Comparison of ENCODE assay signal across 20 mouse cellular contexts in the genomic region with DNA sequence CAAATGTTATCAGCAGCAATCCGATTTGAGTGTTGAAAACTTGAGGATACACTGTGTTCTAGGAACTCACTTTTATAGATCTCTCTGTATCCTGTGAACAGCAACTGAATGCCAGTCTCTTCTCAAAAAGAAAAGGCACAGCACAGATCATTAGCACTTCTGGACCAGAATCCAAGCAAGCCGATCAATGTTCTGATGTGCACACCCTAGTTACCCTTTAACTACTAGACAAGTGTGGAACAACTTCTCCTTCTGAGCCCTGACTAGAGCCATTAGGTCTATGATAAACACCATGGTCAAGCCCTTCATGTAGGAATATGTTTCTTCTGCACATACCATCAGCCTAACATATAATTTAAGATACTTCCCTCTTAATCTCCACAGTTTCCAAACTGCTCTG.
DNase-seq lines count a peak whose midpoint lies in the region; ATAC-seq and TF ChIP-seq lines count a peak whose summit lies in the region.
"Had no signal": no experiment of that assay in that cellular context is flagged by ENCODE, and none has a peak within 500 bp of the region (broad histone marks: within the 10 kb centered on the region; RNA-seq: fewer than 3 reads in every experiment).

No protein-coding gene starts in this region.

- ATAC-seq in embryonic facial prominence, embryonic 13.5 days (ENCODE audit: insufficient number of reproducible peaks, insufficient read depth, low FRiP score, low TSS enrichment, low read depth): no peak
- no peak for ATAC-seq in heart, embryonic 13.5 days (ENCODE audit: extremely low read depth, insufficient number of reproducible peaks, low FRiP score, low TSS enrichment)
- ATAC-seq in stomach, embryonic 15.5 days (ENCODE audit: insufficient read depth, low FRiP score, low read depth): no peak
- ATAC-seq: activated CD4-positive, CD25-positive, alpha-beta regulatory T cell, adult 4 months; hindbrain, postnatal 0 days; midbrain, embryonic 16.5 days had no signal

- TF ChIP-seq CTCF in layer of hippocampus, adult 2 months (conservative IDR thresholded peaks at IDR 0.05): no peak

- WGBS in embryonic facial prominence, embryonic 13.5 days: 91% methylated on average over 2 of the region's 2 CpGs
- 95% methylated on average over 2 of the region's 2 CpGs for WGBS in embryonic facial prominence, embryonic 10.5 days
- 77% methylated on average over 2 of the region's 2 CpGs for WGBS in heart, embryonic 13.5 days
- WGBS in stomach, embryonic 15.5 days: 78% methylated on average over 2 of the region's 2 CpGs

- H3K4me3 ChIP-seq in embryonic facial prominence, embryonic 13.5 days: no peak overlapping the region
- no peak overlapping the region for H3K4me3 ChIP-seq in embryonic facial prominence, embryonic 10.5 days
- no peak overlapping the region for H3K4me3 ChIP-seq in heart, embryonic 13.5 days
- no peak overlapping the region for H3K4me3 ChIP-seq in layer of hippocampus, adult 2 months
- no peak overlapping the region for H3K4me3 ChIP-seq in stomach, embryonic 15.5 days (replicated peaks)
- H3K4me3 ChIP-seq: embryonic facial prominence, embryonic 15.5 days; limb, embryonic 13.5 days; liver, embryonic 15.5 days; midbrain, embryonic 10.5 days had no signal

- no peaks in the 10 kb centered on the region for H3K9me3 ChIP-seq in embryonic facial prominence, embryonic 13.5 days
- H3K9me3 ChIP-seq in embryonic facial prominence, embryonic 10.5 days: peaks cover 5% of the 10 kb centered on the region; the same call in 1 of the 2 replicates
- H3K9me3 ChIP-seq in heart, embryonic 13.5 days: no peaks in the 10 kb centered on the region
- H3K9me3 ChIP-seq in stomach, embryonic 15.5 days: no peaks in the 10 kb centered on the region
- H3K9me3 ChIP-seq: embryonic facial prominence, embryonic 15.5 days; limb, embryonic 13.5 days; liver, embryonic 15.5 days had no signal

- H3K27ac ChIP-seq in embryonic facial prominence, embryonic 13.5 days: 0 out of 2 replicates have a peak overlapping the region, but pooled peaks have one; percentile 7
- no peak overlapping the region for H3K27ac ChIP-seq in embryonic facial prominence, embryonic 10.5 days (replicated peaks)
- peak overlapping the region; percentile 24; the same call in 1 of the 2 replicates for H3K27ac ChIP-seq in heart, embryonic 13.5 days (replicated peaks)
- peak overlapping the region; percentile 57; the same call in 1 of the 2 replicates for H3K27ac ChIP-seq in layer of hippocampus, adult 2 months
- H3K27ac ChIP-seq in stomach, embryonic 15.5 days: 0 out of 2 replicates have a peak overlapping the region, but pooled peaks have one; percentile 26
- H3K27ac ChIP-seq: embryonic facial prominence, embryonic 15.5 days; hindbrain, postnatal 0 days; limb, embryonic 13.5 days; liver, embryonic 15.5 days; midbrain, embryonic 10.5 days had no signal

- no peak for DNase-seq in embryonic facial prominence, embryonic 10.5 days (ENCODE audit: low spot score)
- DNase-seq in heart, postnatal 25 days (ENCODE audit: low spot score): no peak
- DNase-seq in layer of hippocampus, adult 2 months (ENCODE audit: low spot score in 2 of 2): no peak
- DNase-seq in layer of hippocampus, postnatal 36 days: no peak
- DNase-seq: adrenal gland, adult 8-10 months; cerebellum, adult 11-12 months; cerebellum, postnatal 25 days; kidney, adult 11 months; kidney, postnatal 14 days; thymus, postnatal 36 days had no signal

- no peak overlapping the region for H3K9ac ChIP-seq in embryonic facial prominence, embryonic 13.5 days
- H3K9ac ChIP-seq in heart, embryonic 13.5 days: no peak overlapping the region
- H3K9ac ChIP-seq in stomach, embryonic 15.5 days: no peak overlapping the region
- H3K9ac ChIP-seq: embryonic facial prominence, embryonic 15.5 days; limb, embryonic 13.5 days; liver, embryonic 15.5 days had no signal

- H3K36me3 ChIP-seq in embryonic facial prominence, embryonic 13.5 days: peaks cover 31% of the 10 kb centered on the region
- peaks cover 25% of the 10 kb centered on the region for H3K36me3 ChIP-seq in embryonic facial prominence, embryonic 10.5 days (replicated peaks)
- H3K36me3 ChIP-seq in heart, embryonic 13.5 days: peaks cover 33% of the 10 kb centered on the region
- peaks cover 12% of the 10 kb centered on the region; the same call in 1 of the 2 replicates for H3K36me3 ChIP-seq in stomach, embryonic 15.5 days
- H3K36me3 ChIP-seq: liver, embryonic 15.5 days had no signal

- H3K4me2 ChIP-seq in embryonic facial prominence, embryonic 13.5 days: no peak overlapping the region
- H3K4me2 ChIP-seq in heart, embryonic 13.5 days: no peak overlapping the region
- H3K4me2 ChIP-seq in stomach, embryonic 15.5 days: no peak overlapping the region
- H3K4me2 ChIP-seq: embryonic facial prominence, embryonic 15.5 days; limb, embryonic 13.5 days; liver, embryonic 15.5 days had no signal

- intact Hi-C loops in heart, postnatal 25 days (cut with DNase I): no loop called here

- H3K27me3 ChIP-seq in embryonic facial prominence, embryonic 13.5 days: no peaks in the 10 kb centered on the region
- H3K27me3 ChIP-seq in embryonic facial prominence, embryonic 10.5 days (replicated peaks; ENCODE audit: low read depth, poor library complexity, severe bottlenecking): no peaks in the 10 kb centered on the region
- H3K27me3 ChIP-seq in heart, embryonic 13.5 days (replicated peaks): no peaks in the 10 kb centered on the region
- no peaks in the 10 kb centered on the region for H3K27me3 ChIP-seq in stomach, embryonic 15.5 days (replicated peaks)
- H3K27me3 ChIP-seq: embryonic facial prominence, embryonic 15.5 days; limb, embryonic 13.5 days; liver, embryonic 15.5 days had no signal

- peaks cover 34% of the 10 kb centered on the region for H3K4me1 ChIP-seq in embryonic facial prominence, embryonic 13.5 days
- peaks cover 26% of the 10 kb centered on the region for H3K4me1 ChIP-seq in embryonic facial prominence, embryonic 10.5 days
- peaks cover 61% of the 10 kb centered on the region for H3K4me1 ChIP-seq in heart, embryonic 13.5 days
- H3K4me1 ChIP-seq in stomach, embryonic 15.5 days: 0 out of 2 replicates have a peak, but pooled peaks cover 4% of the 10 kb centered on the region
